Mouse (Mus musculus) brain, embryonic 14.5 days (tissue): ENCODE data around the gene Abhd17a.

Source experiments
- CTCF ChIP-seq: fragments of 200-500 bp; IDR thresholded peaks from 2 replicates; pipeline ENCODE4 v1.5.1; 2012; ENCODE audit warnings: inconsistent platforms, mild to moderate bottlenecking, moderate library complexity, borderline replicate concordance; ENCODE audit not compliant: insufficient read depth, insufficient read length; ENCODE audit errors: extremely low read depth
- POLR2A ChIP-seq: fragments of 200-500 bp; IDR thresholded peaks from 2 replicates; pipeline ENCODE4 v1.6.1; 2012; ENCODE audit warnings: mild to moderate bottlenecking, inconsistent platforms, borderline replicate concordance; ENCODE audit not compliant: poor library complexity, insufficient read depth, insufficient read length, severe bottlenecking; ENCODE audit errors: extremely low read depth

DNA sequence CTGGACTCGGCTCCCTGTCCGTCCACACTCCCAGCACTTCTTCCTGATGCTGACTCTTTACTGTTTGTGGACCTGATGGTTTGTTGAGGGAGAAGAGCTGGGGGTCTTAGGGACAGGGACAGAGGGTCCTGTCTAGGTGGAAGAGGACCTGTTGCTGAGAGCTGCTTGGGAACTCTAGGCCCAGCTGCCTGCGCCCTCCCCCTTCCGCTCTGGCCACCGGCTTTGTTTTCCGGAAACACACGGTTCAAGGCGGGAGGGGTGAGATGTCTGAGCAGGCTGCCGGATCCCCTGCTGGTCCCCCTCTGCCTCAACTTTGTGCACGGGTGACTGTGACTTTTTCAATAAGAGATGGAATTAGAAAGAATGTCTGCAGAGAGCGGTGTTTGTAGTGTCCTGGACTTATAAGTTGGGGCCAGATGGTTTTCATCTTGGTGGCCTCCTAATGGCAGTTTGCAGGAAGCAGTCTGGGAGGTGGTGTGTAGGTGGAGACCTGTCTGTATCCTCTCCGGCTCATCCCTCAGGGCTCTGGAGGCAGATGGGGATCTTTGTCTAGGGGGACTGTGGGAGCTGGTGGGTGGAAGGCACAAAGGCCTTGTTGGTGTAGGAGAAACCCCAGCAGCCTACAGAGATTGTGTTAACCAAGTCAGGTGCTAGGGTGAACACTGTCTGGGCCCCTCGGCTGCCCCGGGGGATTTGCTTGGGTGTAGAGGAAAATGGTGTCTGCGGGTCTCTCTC is 33.5 kb upstream of the Abhd17a start:
- TF ChIP-seq POLR2A (no peak), CTCF (no peak)
